Mouse (Mus musculus) lung, postnatal 0 days (tissue): Measurements from ENCODE around the gene Gtf2i.

Experiments used
- CTCF ChIP-seq: IDR thresholded peaks from 2 replicates; pipeline ENCODE4 v1.5.1; 2016; ENCODE audit warnings: antibody characterized with exemption, mild to moderate bottlenecking
- EP300 ChIP-seq: IDR thresholded peaks from 2 replicates; pipeline ENCODE4 v1.6.1; 2016; ENCODE audit warnings: antibody characterized with exemption, mild to moderate bottlenecking, control low read depth

- TF ChIP-seq CTCF (0 out of 2 replicates have a peak, but pooled peaks have one; percentile 11), EP300 (no peak)
Observed at GRCm38 (mm10) chr5:134314068-134314674, 389 bp downstream of the Gtf2i start.
